Mouse (Mus musculus): ENCODE results near the gene Obox2. TPM values are rescaled to one million over a fixed set of nuclear protein-coding genes. Genes with fewer than 3 reads are reported as not detected.

Obox2 gene
- not detected for polyA plus RNA-seq (2014; fragmentation: Illumina TruSeq; extraction: RNeasy Lipid Tissue Mini Kit (QIAGEN cat#74804); ENCODE audit: low read depth, low replicate concordance)

DNA sequence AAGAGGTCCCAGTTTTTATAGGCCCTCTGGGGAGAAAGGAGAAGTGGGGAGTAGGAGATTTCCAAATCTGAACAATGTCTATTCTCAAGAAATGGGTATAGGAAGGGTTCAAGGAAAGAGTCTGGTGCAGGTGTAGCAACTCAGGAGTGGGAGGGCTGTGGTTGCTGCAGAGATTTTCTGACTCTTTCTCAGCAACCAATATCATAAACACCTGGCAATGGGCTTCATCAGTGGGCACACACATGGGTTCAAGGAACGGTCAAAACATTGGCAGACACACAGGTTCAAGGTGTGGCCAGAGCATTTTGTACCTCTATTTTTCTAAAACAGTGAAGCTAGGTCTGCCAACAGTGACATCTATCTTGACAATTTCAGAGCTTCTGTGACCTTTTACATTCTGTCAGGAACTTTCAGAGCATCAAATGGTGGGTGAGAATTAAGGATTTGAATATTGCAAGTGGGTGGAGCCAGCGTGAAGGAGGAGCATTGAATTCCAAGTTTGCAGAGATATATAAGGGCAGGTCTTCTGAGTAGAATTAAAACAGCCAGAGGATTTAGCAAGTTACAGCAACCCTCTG, at the start of gene Obox2, which contains the start of gene Obox1:
Gene Obox2, plus strand, starts transcription at position 301 of the 578 bp plus-strand sequence.
Gene Obox1, plus strand, starts transcription at position 528 of the 578 bp plus-strand sequence.

Other genes starting within 250 kb of the Obox2 start
- gene Obox1, start 227 bp downstream of the Obox2 start, polyA plus RNA-seq (2014; fragmentation: Illumina TruSeq; extraction: RNeasy Lipid Tissue Mini Kit (QIAGEN cat#74804); ENCODE audit: low read depth, low replicate concordance): not detected

All from kidney, adult 10 weeks (tissue).